Mouse (Mus musculus): ENCODE measurements around the gene Trip6. TPM values are rescaled to one million over a fixed set of nuclear protein-coding genes. Genes with fewer than 3 reads are reported as not detected.

The Trip6 gene
- total and polyA plus RNA-seq, 2 experiments from 2014 or later, result 10.9 to 17.5 TPM

DNA sequence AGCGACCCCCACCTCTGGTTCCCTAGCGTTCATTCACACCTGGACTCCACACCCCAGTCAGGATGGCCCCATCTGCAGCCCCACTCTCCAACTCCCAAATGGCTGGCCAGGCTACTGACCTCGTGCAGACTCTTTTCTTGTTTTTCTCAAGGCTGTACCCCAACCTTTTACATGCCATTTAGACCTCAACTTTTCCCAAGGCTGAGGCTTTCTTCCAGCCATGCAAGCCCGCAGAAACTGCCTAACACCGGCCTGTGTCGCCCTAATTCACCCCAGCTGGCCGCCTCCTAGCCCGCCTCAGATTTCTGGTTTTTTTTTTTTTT lies 36.8 kb upstream of the Trip6 start:
- H3K27me3 ChIP-seq (ENCODE audit: insufficient read depth, low read length), result peaks cover 22% of the 10 kb centered on the region
- 0 out of 2 replicates have a peak overlapping the region, but pooled peaks have one; percentile 26 for H3K27ac ChIP-seq (ENCODE audit: low read depth, low read length)
- H3K9me3 ChIP-seq (ENCODE audit: low read length), result no peaks in the 10 kb centered on the region
- H3K4me3 ChIP-seq (ENCODE audit: low read depth, low read length), result peak overlapping the region; percentile 59
- 2% methylated on average over 8 of the region's 8 CpGs for WGBS
- ATAC-seq (ENCODE audit: low FRiP score) (no peak), DNase-seq (ENCODE audit: low spot score) (no peak)
- H3K36me3 ChIP-seq (ENCODE audit: insufficient read depth, low read length), result 0 out of 2 replicates have a peak, but pooled peaks cover 4% of the 10 kb centered on the region
- H3K4me1 ChIP-seq (ENCODE audit: insufficient read depth, low read length), result peaks cover 11% of the 10 kb centered on the region
- H3K4me2 ChIP-seq (ENCODE audit: low read depth, low read length, poor library complexity, severe bottlenecking), result peak overlapping the region; percentile 96
- TF ChIP-seq CTCF (IDR thresholded peaks at IDR 0.05), result no peak
- H3K9ac ChIP-seq (replicated peaks; ENCODE audit: low read length, poor library complexity, severe bottlenecking), result no peak overlapping the region

- Histone ChIP-seq H3K9me3 (ENCODE audit: low read length) (no peaks in the 10 kb centered on the region), H3K9ac (replicated peaks; ENCODE audit: low read length, poor library complexity, severe bottlenecking) (peak overlapping the region; percentile 64), H3K4me3 (ENCODE audit: low read depth, low read length) (peak overlapping the region; percentile 59), H3K27ac (ENCODE audit: low read depth, low read length) (peak overlapping the region; percentile 55; the same call in 1 of the 2 replicates), H3K4me1 (ENCODE audit: insufficient read depth, low read length) (peaks cover 11% of the 10 kb centered on the region), H3K36me3 (ENCODE audit: insufficient read depth, low read length) (0 out of 2 replicates have a peak, but pooled peaks cover 4% of the 10 kb centered on the region), H3K27me3 (ENCODE audit: insufficient read depth, low read length) (peaks cover 22% of the 10 kb centered on the region), H3K4me2 (ENCODE audit: low read depth, low read length, poor library complexity, severe bottlenecking) (peak overlapping the region; percentile 96)
- TF ChIP-seq CTCF (IDR thresholded peaks at IDR 0.05), result no peak
- DNase-seq (ENCODE audit: low spot score), result no peak
- WGBS, result under 1% methylated on average over 53 of the region's 55 CpGs
- peak; percentile 68 for ATAC-seq (ENCODE audit: low FRiP score)
Measured at GRCm38 (mm10) chr5:137350205-137351057, 36.2 kb upstream of the Trip6 start.

DNA sequence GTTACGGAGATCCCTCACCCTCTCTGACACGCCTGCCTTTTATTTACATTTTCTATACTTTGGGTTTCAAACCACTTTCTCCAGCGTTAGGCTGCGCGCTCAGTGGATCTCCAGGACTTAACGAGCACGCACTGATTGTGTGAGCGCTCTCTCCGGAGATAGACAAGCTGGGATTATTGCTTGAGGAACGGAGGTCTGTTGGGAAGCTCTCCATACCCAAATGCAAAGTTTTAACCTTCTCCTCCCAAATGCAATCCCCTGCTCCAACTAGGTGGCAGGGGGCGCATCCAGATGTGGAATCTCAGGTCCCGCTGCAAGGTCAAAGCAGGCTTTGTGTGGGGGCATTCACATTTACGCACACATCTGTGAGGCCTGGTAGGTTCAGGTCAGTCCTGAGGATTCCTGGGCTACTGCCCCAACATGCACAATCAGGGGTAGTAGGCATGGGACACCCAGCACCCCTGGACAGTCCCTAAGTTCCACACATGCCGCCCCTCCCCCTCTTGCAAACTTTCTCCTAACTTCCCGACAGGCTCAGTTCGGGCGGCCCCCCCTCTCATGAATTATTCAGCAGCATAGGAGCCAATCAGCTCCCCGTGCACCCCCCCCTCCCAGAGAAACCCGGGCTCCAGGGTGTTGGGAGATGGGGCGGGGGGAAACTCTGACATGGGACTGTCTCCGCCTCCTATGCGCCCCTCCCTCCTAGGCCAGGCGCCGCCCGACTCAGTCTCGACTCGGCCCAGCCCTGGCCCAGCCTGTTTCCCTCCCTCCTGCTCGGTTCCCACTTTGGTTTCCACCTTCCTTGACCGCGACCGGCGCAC lies 35.4 kb upstream of the Trip6 start, which contains the start of gene Ephb4:
Ephb4 (plus strand) TSS at position 726 of the 821 bp plus-strand sequence.
- under 1% methylated on average over 31 of the region's 32 CpGs for WGBS
- H3K27me3 ChIP-seq (ENCODE audit: insufficient read depth, low read length), result peaks cover 22% of the 10 kb centered on the region
- peaks cover 11% of the 10 kb centered on the region for H3K4me1 ChIP-seq (ENCODE audit: insufficient read depth, low read length)
- peak; percentile 52 for TF ChIP-seq CTCF (IDR thresholded peaks at IDR 0.05)
- H3K27ac ChIP-seq (ENCODE audit: low read depth, low read length), result peak within 1 kb of the TSS; percentile 55; the same call in 1 of the 2 replicates
- peak within 1 kb of the TSS; percentile 96 for H3K4me2 ChIP-seq (ENCODE audit: low read depth, low read length, poor library complexity, severe bottlenecking)
- H3K9ac ChIP-seq (replicated peaks; ENCODE audit: low read length, poor library complexity, severe bottlenecking), result peak within 1 kb of the TSS; percentile 64
- H3K4me3 ChIP-seq (ENCODE audit: low read depth, low read length), result peak within 1 kb of the TSS; percentile 59
- peak; percentile 85 for ATAC-seq (ENCODE audit: low FRiP score)
- H3K36me3 ChIP-seq (ENCODE audit: insufficient read depth, low read length), result 0 out of 2 replicates have a peak, but pooled peaks cover 4% of the 10 kb centered on the region
- DNase-seq (ENCODE audit: low spot score), result peak; percentile 84
- H3K9me3 ChIP-seq (ENCODE audit: low read length), result no peaks in the 10 kb centered on the region

DNA sequence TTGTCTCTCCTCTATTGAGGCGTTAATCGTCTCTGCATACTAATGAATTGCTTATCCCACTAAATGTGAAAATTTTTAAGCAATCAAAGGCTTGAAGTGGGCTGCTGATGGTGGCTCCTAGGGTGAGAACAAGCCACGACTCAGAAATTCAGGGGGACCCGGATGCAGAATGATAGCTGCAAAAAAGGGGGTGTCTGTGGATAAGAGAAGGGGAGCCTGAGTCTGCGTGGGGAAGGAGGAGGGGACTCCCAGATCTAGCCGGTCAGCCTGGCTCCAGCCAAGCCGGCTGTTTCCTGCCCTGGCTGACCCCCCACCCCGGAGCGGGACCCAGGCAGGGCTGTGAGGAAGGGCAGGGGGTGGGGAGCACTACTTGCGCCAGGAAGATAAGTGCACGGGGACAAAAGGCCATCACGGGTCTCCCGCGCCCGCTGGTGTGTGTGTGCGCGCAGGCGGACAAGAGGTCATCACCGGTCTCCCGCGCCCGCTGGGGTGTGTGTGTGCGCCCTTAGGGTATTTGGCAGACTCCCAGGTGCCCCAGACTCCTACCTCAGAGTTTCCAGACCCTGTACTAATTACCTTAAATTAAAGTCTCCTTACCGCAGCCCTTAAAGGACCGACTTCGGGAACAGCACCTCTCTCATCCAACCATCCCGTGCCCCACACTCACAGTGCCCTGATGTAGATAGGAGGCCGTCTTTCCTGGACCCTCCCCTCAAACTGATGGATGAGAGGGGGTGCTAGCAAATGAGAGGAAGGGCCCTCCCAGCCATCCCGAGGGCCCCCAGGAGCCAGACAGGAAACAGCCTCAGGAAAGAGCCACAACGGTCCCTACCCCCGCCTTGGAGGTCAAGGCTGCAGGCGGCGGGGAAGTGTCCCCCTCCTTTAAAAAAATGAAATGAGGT lies 34.5 kb upstream of the Trip6 start:
- H3K27me3 ChIP-seq (ENCODE audit: insufficient read depth, low read length), result peaks cover 22% of the 10 kb centered on the region
- peak overlapping the region; percentile 13 for H3K9ac ChIP-seq (replicated peaks; ENCODE audit: low read length, poor library complexity, severe bottlenecking)
- no peaks in the 10 kb centered on the region for H3K9me3 ChIP-seq (ENCODE audit: low read length)
- TF ChIP-seq CTCF (IDR thresholded peaks at IDR 0.05), result no peak
- no peak for ATAC-seq (ENCODE audit: low FRiP score)
- H3K36me3 ChIP-seq (ENCODE audit: insufficient read depth, low read length), result no peaks in the 10 kb centered on the region
- H3K4me2 ChIP-seq (ENCODE audit: low read depth, low read length, poor library complexity, severe bottlenecking), result peak overlapping the region; percentile 96
- H3K27ac ChIP-seq (ENCODE audit: low read depth, low read length), result 0 out of 2 replicates have a peak overlapping the region, but pooled peaks have one; percentile 4
- H3K4me3 ChIP-seq (ENCODE audit: low read depth, low read length), result peak overlapping the region; percentile 59
- no peak for DNase-seq (ENCODE audit: low spot score)
- H3K4me1 ChIP-seq (ENCODE audit: insufficient read depth, low read length), result peaks cover 11% of the 10 kb centered on the region
- 1% methylated on average over 31 of the region's 33 CpGs for WGBS

GRCm38 (mm10) chr5:137347856-137348255 lies 33.7 kb upstream of the Trip6 start:
- 19% methylated on average over 7 of the region's 7 CpGs for WGBS
- ATAC-seq (ENCODE audit: low FRiP score), result no peak
- H3K4me2 ChIP-seq (ENCODE audit: low read depth, low read length, poor library complexity, severe bottlenecking), result no peak overlapping the region

More at GRCm38 (mm10) chr5:137347856-137348255, 33.7 kb upstream of the Trip6 start:
- H3K36me3 ChIP-seq (ENCODE audit: insufficient read depth, low read length), result no peaks in the 10 kb centered on the region
- peaks cover 22% of the 10 kb centered on the region for H3K27me3 ChIP-seq (ENCODE audit: insufficient read depth, low read length)
- peaks cover 11% of the 10 kb centered on the region for H3K4me1 ChIP-seq (ENCODE audit: insufficient read depth, low read length)
- no peak overlapping the region for H3K9ac ChIP-seq (replicated peaks; ENCODE audit: low read length, poor library complexity, severe bottlenecking)
- no peak for DNase-seq (ENCODE audit: low spot score)
- H3K27ac ChIP-seq (ENCODE audit: low read depth, low read length), result no peak overlapping the region
- no peaks in the 10 kb centered on the region for H3K9me3 ChIP-seq (ENCODE audit: low read length)
- H3K4me3 ChIP-seq (ENCODE audit: low read depth, low read length), result no peak overlapping the region
- no peak for TF ChIP-seq CTCF (IDR thresholded peaks at IDR 0.05)

All from midbrain, postnatal 0 days (tissue).